15 mouse cellular contexts compared by ENCODE assay signal in genomic region chr11:106795679-106796078, GRCm38 (mm10). TPM values are rescaled to one million over a fixed set of nuclear protein-coding genes. Genes with fewer than 3 reads are reported as not detected.
DNase-seq lines count a peak whose midpoint lies in the region; ATAC-seq lines count a peak whose summit lies in the region.
"Had no signal": no experiment of that assay in that cellular context is flagged by ENCODE, and none has a peak within 500 bp of the region (broad histone marks: within the 10 kb centered on the region; RNA-seq: fewer than 3 reads in every experiment).

No protein-coding gene starts in this region.

- H3K4me2 ChIP-seq in lung, embryonic 16.5 days (ENCODE audit: low read depth, low read length) = no peak overlapping the region
- peak overlapping the region; percentile 14; the same call in 1 of the 2 replicates for H3K4me2 ChIP-seq in embryonic facial prominence, embryonic 13.5 days
- H3K4me2 ChIP-seq in midbrain, embryonic 11.5 days = no peak overlapping the region
- H3K4me2 ChIP-seq: forebrain, embryonic 15.5 days; heart, embryonic 13.5 days; midbrain, embryonic 13.5 days had no signal

- H3K27me3 ChIP-seq in heart, embryonic 10.5 days (ENCODE audit: insufficient read depth, poor library complexity, severe bottlenecking) = no peaks in the 10 kb centered on the region
- H3K27me3 ChIP-seq in lung, embryonic 16.5 days (ENCODE audit: control insufficient read depth, insufficient read depth, low read depth, low read length) = no peaks in the 10 kb centered on the region
- H3K27me3 ChIP-seq in embryonic facial prominence, embryonic 13.5 days = no peaks in the 10 kb centered on the region
- no peaks in the 10 kb centered on the region for H3K27me3 ChIP-seq in midbrain, embryonic 11.5 days (ENCODE audit: control insufficient read depth, insufficient read depth, low read length)
- H3K27me3 ChIP-seq: forebrain, embryonic 15.5 days; heart, embryonic 13.5 days; midbrain, embryonic 13.5 days had no signal

- peaks cover 6% of the 10 kb centered on the region; the same call in 1 of the 2 replicates for H3K9me3 ChIP-seq in heart, embryonic 10.5 days
- H3K9me3 ChIP-seq in lung, embryonic 16.5 days (ENCODE audit: control insufficient read depth, low read length) = peaks cover 4% of the 10 kb centered on the region; the same call in 1 of the 2 replicates
- H3K9me3 ChIP-seq in embryonic facial prominence, embryonic 13.5 days = no peaks in the 10 kb centered on the region
- H3K9me3 ChIP-seq in midbrain, embryonic 11.5 days (ENCODE audit: control insufficient read depth, low read length) = no peaks in the 10 kb centered on the region; the same call in 1 of the 2 replicates
- H3K9me3 ChIP-seq: forebrain, embryonic 15.5 days had no signal

- peak; percentile 78 for DNase-seq in heart, embryonic 10.5 days (ENCODE audit: low spot score)
- DNase-seq in heart, adult 18-20 months = no peak
- DNase-seq in lung, postnatal 36 days = no peak
- peak; percentile 64 for DNase-seq in skeletal muscle tissue, adult 2 months (ENCODE audit: low read depth, low spot score)
- no peak for DNase-seq in midbrain, embryonic 11.5 days (ENCODE audit: low spot score, missing footprints)
- no peak for DNase-seq in urinary bladder, adult 2 months (ENCODE audit: low spot score)
- DNase-seq: right cerebral cortex, adult 18-20 months; thymus, postnatal 14 days had no signal

- H3K4me3 ChIP-seq in heart, embryonic 10.5 days = no peak overlapping the region
- H3K4me3 ChIP-seq in lung, embryonic 16.5 days (ENCODE audit: low read length) = no peak overlapping the region
- no peak overlapping the region for H3K4me3 ChIP-seq in embryonic facial prominence, embryonic 13.5 days
- no peak overlapping the region for H3K4me3 ChIP-seq in midbrain, embryonic 11.5 days (ENCODE audit: low read depth, low read length)
- H3K4me3 ChIP-seq: forebrain, embryonic 15.5 days; heart, embryonic 13.5 days; midbrain, embryonic 13.5 days had no signal

- 55% methylated on average over 9 of the region's 9 CpGs for WGBS in heart, embryonic 10.5 days
- WGBS in lung, embryonic 16.5 days = 55% methylated on average over 9 of the region's 9 CpGs
- WGBS in embryonic facial prominence, embryonic 13.5 days = 23% methylated on average over 9 of the region's 9 CpGs
- WGBS in midbrain, embryonic 11.5 days = 74% methylated on average over 9 of the region's 9 CpGs

- ATAC-seq in lung, embryonic 16.5 days (ENCODE audit: low read depth) = peak; percentile 52; the same call in 1 of the 2 replicates
- ATAC-seq in embryonic facial prominence, embryonic 13.5 days (ENCODE audit: insufficient number of reproducible peaks, insufficient read depth, low FRiP score, low TSS enrichment, low read depth) = no peak
- no peak for ATAC-seq in midbrain, embryonic 11.5 days (ENCODE audit: low FRiP score)
- ATAC-seq: forebrain, embryonic 15.5 days; midbrain, embryonic 13.5 days had no signal

- no peaks in the 10 kb centered on the region for H3K4me1 ChIP-seq in heart, embryonic 10.5 days
- 0 out of 2 replicates have a peak, but pooled peaks cover 2% of the 10 kb centered on the region for H3K4me1 ChIP-seq in lung, embryonic 16.5 days (replicated peaks; ENCODE audit: control insufficient read depth, insufficient read depth, low read length)
- H3K4me1 ChIP-seq in embryonic facial prominence, embryonic 13.5 days = peaks cover 22% of the 10 kb centered on the region
- no peaks in the 10 kb centered on the region for H3K4me1 ChIP-seq in midbrain, embryonic 11.5 days (ENCODE audit: control insufficient read depth, insufficient read depth, low read length)

- H3K9ac ChIP-seq in lung, embryonic 16.5 days (ENCODE audit: low read length) = no peak overlapping the region
- H3K9ac ChIP-seq in embryonic facial prominence, embryonic 13.5 days = no peak overlapping the region
- no peak overlapping the region for H3K9ac ChIP-seq in midbrain, embryonic 11.5 days (ENCODE audit: low read length)
- H3K9ac ChIP-seq: forebrain, embryonic 15.5 days; heart, embryonic 13.5 days; liver, embryonic 14.5 days; midbrain, embryonic 13.5 days had no signal

- H3K36me3 ChIP-seq in heart, embryonic 10.5 days = peaks cover 87% of the 10 kb centered on the region
- H3K36me3 ChIP-seq in lung, embryonic 16.5 days (ENCODE audit: control insufficient read depth, insufficient read depth, low read length) = peaks cover 26% of the 10 kb centered on the region
- H3K36me3 ChIP-seq in embryonic facial prominence, embryonic 13.5 days = peaks cover 65% of the 10 kb centered on the region
- H3K36me3 ChIP-seq in midbrain, embryonic 11.5 days (ENCODE audit: control insufficient read depth, insufficient read depth, low read length) = peaks cover 21% of the 10 kb centered on the region

- no peak overlapping the region for H3K27ac ChIP-seq in heart, embryonic 10.5 days
- no peak overlapping the region for H3K27ac ChIP-seq in lung, embryonic 16.5 days (ENCODE audit: low read length)
- peak overlapping the region; percentile 64 for H3K27ac ChIP-seq in embryonic facial prominence, embryonic 13.5 days
- no peak overlapping the region for H3K27ac ChIP-seq in midbrain, embryonic 11.5 days (ENCODE audit: low read depth, low read length)
- H3K27ac ChIP-seq: forebrain, embryonic 15.5 days; liver, embryonic 14.5 days; midbrain, embryonic 13.5 days had no signal

RNA-seq across cellular contexts. Expression of gene Cep95, which starts 6.6 kb away (rescaled TPM):
- 15.8 and 18.3 TPM in 2 replicates for polyA plus RNA-seq in heart, embryonic 10.5 days (2016; fragmentation: Nextera tagmentation; extraction: Ambion mirVana)
- total RNA-seq in heart, adult 18-20 months (2021) = 1 to 10 TPM; 3.8 to 5.3 TPM
- polyA plus RNA-seq in lung, embryonic 16.5 days (2015; fragmentation: Nextera tagmentation; extraction: Ambion mirVana) = 21.8 and 22.6 TPM in 2 replicates
- polyA plus RNA-seq in embryonic facial prominence, embryonic 13.5 days (2015; fragmentation: Nextera tagmentation; extraction: Ambion mirVana) = 28.2 and 30.5 TPM in 2 replicates
- 22.1 and 23.1 TPM in 2 replicates for polyA plus RNA-seq in midbrain, embryonic 11.5 days (2014; fragmentation: Nextera tagmentation; extraction: Ambion mirVana)
- polyA plus RNA-seq in urinary bladder, adult 2 months (2012; rRNA removed) = 14.0 and 15.4 TPM in 2 replicates

RNA-seq across cellular contexts. Expression of gene Ddx5, which starts 6.7 kb away (rescaled TPM):
- polyA plus RNA-seq in heart, embryonic 10.5 days (2016; fragmentation: Nextera tagmentation; extraction: Ambion mirVana) = 203 and 259 TPM in 2 replicates
- 100 to 1,000 TPM; 291 to 328 TPM for total RNA-seq in heart, adult 18-20 months (2021)
- 352 and 357 TPM in 2 replicates for polyA plus RNA-seq in lung, embryonic 16.5 days (2015; fragmentation: Nextera tagmentation; extraction: Ambion mirVana)
- polyA plus RNA-seq in embryonic facial prominence, embryonic 13.5 days (2015; fragmentation: Nextera tagmentation; extraction: Ambion mirVana) = 345 and 370 TPM in 2 replicates
- polyA plus RNA-seq in midbrain, embryonic 11.5 days (2014; fragmentation: Nextera tagmentation; extraction: Ambion mirVana) = 515 and 561 TPM in 2 replicates
- 624 and 672 TPM in 2 replicates for polyA plus RNA-seq in urinary bladder, adult 2 months (2012; rRNA removed)

RNA-seq across cellular contexts. Expression of gene Polg2, which starts 16.3 kb away (rescaled TPM):
- polyA plus RNA-seq in heart, embryonic 10.5 days (2016; fragmentation: Nextera tagmentation; extraction: Ambion mirVana) = 9.4 and 9.9 TPM in 2 replicates
- 1 to 10 TPM; 3.5 to 4.6 TPM for total RNA-seq in heart, adult 18-20 months (2021)
- 9.0 and 9.9 TPM in 2 replicates for polyA plus RNA-seq in lung, embryonic 16.5 days (2015; fragmentation: Nextera tagmentation; extraction: Ambion mirVana)
- 14.1 and 14.7 TPM in 2 replicates for polyA plus RNA-seq in embryonic facial prominence, embryonic 13.5 days (2015; fragmentation: Nextera tagmentation; extraction: Ambion mirVana)
- 9.7 and 11.2 TPM in 2 replicates for polyA plus RNA-seq in midbrain, embryonic 11.5 days (2014; fragmentation: Nextera tagmentation; extraction: Ambion mirVana)
- polyA plus RNA-seq in urinary bladder, adult 2 months (2012; rRNA removed) = 8.6 and 9.4 TPM in 2 replicates

RNA-seq across cellular contexts. Expression of gene Milr1, which starts 44.7 kb away (rescaled TPM):
- 0.46 and 1.2 TPM in 2 replicates for polyA plus RNA-seq in heart, embryonic 10.5 days (2016; fragmentation: Nextera tagmentation; extraction: Ambion mirVana)
- total RNA-seq in heart, adult 18-20 months (2021) = 1 to 10 TPM in 1 of 2 experiments, under 1 TPM in 1; 0.54 to 1.7 TPM
- polyA plus RNA-seq in lung, embryonic 16.5 days (2015; fragmentation: Nextera tagmentation; extraction: Ambion mirVana) = 1.9 and 2.2 TPM in 2 replicates
- 1.9 and 2.3 TPM in 2 replicates for polyA plus RNA-seq in embryonic facial prominence, embryonic 13.5 days (2015; fragmentation: Nextera tagmentation; extraction: Ambion mirVana)
- polyA plus RNA-seq in midbrain, embryonic 11.5 days (2014; fragmentation: Nextera tagmentation; extraction: Ambion mirVana) = 0.68 and 1.0 TPM in 2 replicates
- polyA plus RNA-seq in urinary bladder, adult 2 months (2012; rRNA removed) = 3.2 and 3.4 TPM in 2 replicates
- total RNA-seq: layer of hippocampus, postnatal 14 days had no signal

RNA-seq across cellular contexts. Expression of gene Pecam1, which starts 45.3 kb away (rescaled TPM):
- 40.6 and 56.0 TPM in 2 replicates for polyA plus RNA-seq in heart, embryonic 10.5 days (2016; fragmentation: Nextera tagmentation; extraction: Ambion mirVana)
- total RNA-seq in heart, adult 18-20 months (2021) = 100 to 1,000 TPM in 1 of 2 experiments, 10 to 100 TPM in 1; 91.5 to 105 TPM
- 140 and 151 TPM in 2 replicates for polyA plus RNA-seq in lung, embryonic 16.5 days (2015; fragmentation: Nextera tagmentation; extraction: Ambion mirVana)
- polyA plus RNA-seq in embryonic facial prominence, embryonic 13.5 days (2015; fragmentation: Nextera tagmentation; extraction: Ambion mirVana) = 29.0 and 33.7 TPM in 2 replicates
- polyA plus RNA-seq in midbrain, embryonic 11.5 days (2014; fragmentation: Nextera tagmentation; extraction: Ambion mirVana) = 19.8 and 21.5 TPM in 2 replicates
- 47.7 and 66.2 TPM in 2 replicates for polyA plus RNA-seq in urinary bladder, adult 2 months (2012; rRNA removed)

Comparison
In these comparisons a context has a peak if more than half of its experiments do, and no peak if none do; other contexts are left out.
1. DNase-seq: peak in heart, embryonic 10.5 days (single experiment) and skeletal muscle tissue, adult 2 months (single experiment); none in heart, adult 18-20 months (0 of 2), lung, postnatal 36 days (single experiment), midbrain, embryonic 11.5 days (single experiment) and urinary bladder, adult 2 months (single experiment).